Mouse (Mus musculus) liver, adult 2 months (tissue): ENCODE results near the gene Gm10964. TPM values are rescaled to one million over a fixed set of nuclear protein-coding genes. Genes with fewer than 3 reads are reported as not detected.
A peak's percentile ranks its signal among the peaks of the same experiment; 100 is the strongest.

Experiments used
- DNase-seq: peaks from one replicate; pipeline ENCODE4 v3.0.0-alpha.2; 2011; ENCODE audit warnings: low read depth, low spot score; ENCODE audit errors: extremely low read depth
- H3K27ac ChIP-seq: fragments of 200-500 bp; replicated peaks from 2 replicates; pipeline ENCODE4 v1.5.1; 2012; ENCODE audit warnings: low read depth, mild to moderate bottlenecking, control low read depth, inconsistent platforms, low read length; ENCODE audit not compliant: insufficient read depth
- H3K27me3 ChIP-seq: fragments of 200-500 bp; 2 replicates; pipeline ENCODE4 v1.6.1; 2012; ENCODE audit warnings: mild to moderate bottlenecking, moderate library complexity, low read length, inconsistent platforms; ENCODE audit not compliant: control insufficient read depth, insufficient read depth
- H3K36me3 ChIP-seq: fragments of 200-500 bp; 2 replicates; pipeline ENCODE4 v1.6.1; 2012; ENCODE audit warnings: low read length, inconsistent platforms; ENCODE audit not compliant: control insufficient read depth, insufficient read depth
- H3K4me1 ChIP-seq: fragments of 200-500 bp; 2 replicates; pipeline ENCODE4 v1.6.1; 2011; ENCODE audit warnings: low read length; ENCODE audit not compliant: control insufficient read depth, insufficient read depth
- H3K4me3 ChIP-seq: fragments of 200-500 bp; 2 replicates; pipeline ENCODE4 v1.5.1; 2011; ENCODE audit warnings: low read depth, mild to moderate bottlenecking, control low read depth, low read length, moderate library complexity; ENCODE audit not compliant: insufficient read depth
- H3K79me2 ChIP-seq: fragments of 200-500 bp; 2 replicates; pipeline ENCODE4 v1.6.1; 2012; ENCODE audit warnings: inconsistent platforms, mild to moderate bottlenecking, low read length, moderate library complexity; ENCODE audit not compliant: control insufficient read depth, insufficient read depth
- H3K9ac ChIP-seq: fragments of 200-500 bp; 2 replicates; pipeline ENCODE4 v1.6.1; 2012; ENCODE audit warnings: low read depth, mild to moderate bottlenecking, control low read depth, inconsistent platforms, low read length
- CTCF ChIP-seq: fragments of 200-500 bp; IDR thresholded peaks from 2 replicates; pipeline ENCODE4 v1.5.1; 2011; ENCODE audit warnings: low read depth, low read length, control low read depth
- POLR2A ChIP-seq: fragments of 200-500 bp; IDR thresholded peaks from 2 replicates; pipeline ENCODE4 v1.6.1; 2011; ENCODE audit warnings: low read length, control low read depth; ENCODE audit not compliant: insufficient read depth; ENCODE audit errors: extremely low read depth
- WGBS: fragments of 180-500 bp; shearing (Covaris S2); methylation state at CpG from one replicate; pipeline ENCODE4 v1.1.7; 2018; 5-methylcytosine and 5-hydroxymethylcytosine counted together
- polyA plus RNA-seq: library from polyadenylated mRNA; depleted of rRNA; stranded (reverse); fragments of >200 nt; gene quantifications from 2 replicates; pipeline ENCODE4 v1.2.3, GENCODE M21; 2012
- total RNA-seq: library from RNA; depleted of rRNA; stranded (reverse); fragments of >200 nt; gene quantifications from 2 replicates; pipeline ENCODE4 v1.2.3, GENCODE M21; 2014

The Gm10964 gene
- total and polyA plus RNA-seq, 2 experiments: not detected

DNA sequence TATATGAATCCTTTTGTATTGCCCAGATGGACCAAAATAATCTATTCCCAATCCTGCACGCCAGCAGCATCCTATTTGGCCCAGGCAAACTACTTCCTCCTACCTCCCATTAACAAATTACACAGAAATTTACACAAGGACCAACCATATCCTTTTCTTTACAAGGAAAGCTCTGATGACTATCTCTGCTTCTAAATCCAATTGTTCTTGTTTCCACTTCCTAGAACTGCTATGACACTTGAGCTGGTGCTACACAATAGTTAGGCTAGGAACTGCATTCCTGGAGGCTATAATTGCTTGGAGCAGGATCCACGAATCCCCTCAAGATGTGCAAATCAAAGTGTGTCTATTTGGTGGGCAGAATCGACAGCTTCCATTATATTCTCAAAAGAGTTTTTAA lies 27.6 kb downstream of the Gm10964 start:
- H3K27me3 ChIP-seq: no peaks in the 10 kb centered on the region
- peaks cover 9% of the 10 kb centered on the region; the same call in 1 of the 2 replicates for H3K79me2 ChIP-seq
- WGBS: 83% methylated on average over 3 of the region's 3 CpGs
- no peak for TF ChIP-seq POLR2A
- no peak for TF ChIP-seq CTCF
- H3K36me3 ChIP-seq: peaks cover 38% of the 10 kb centered on the region
- peaks cover 4% of the 10 kb centered on the region; the same call in 1 of the 2 replicates for H3K4me1 ChIP-seq
- no peak overlapping the region for H3K4me3 ChIP-seq
- DNase-seq: no peak
- H3K9ac ChIP-seq: no peak overlapping the region
- H3K27ac ChIP-seq: no peak overlapping the region

DNA sequence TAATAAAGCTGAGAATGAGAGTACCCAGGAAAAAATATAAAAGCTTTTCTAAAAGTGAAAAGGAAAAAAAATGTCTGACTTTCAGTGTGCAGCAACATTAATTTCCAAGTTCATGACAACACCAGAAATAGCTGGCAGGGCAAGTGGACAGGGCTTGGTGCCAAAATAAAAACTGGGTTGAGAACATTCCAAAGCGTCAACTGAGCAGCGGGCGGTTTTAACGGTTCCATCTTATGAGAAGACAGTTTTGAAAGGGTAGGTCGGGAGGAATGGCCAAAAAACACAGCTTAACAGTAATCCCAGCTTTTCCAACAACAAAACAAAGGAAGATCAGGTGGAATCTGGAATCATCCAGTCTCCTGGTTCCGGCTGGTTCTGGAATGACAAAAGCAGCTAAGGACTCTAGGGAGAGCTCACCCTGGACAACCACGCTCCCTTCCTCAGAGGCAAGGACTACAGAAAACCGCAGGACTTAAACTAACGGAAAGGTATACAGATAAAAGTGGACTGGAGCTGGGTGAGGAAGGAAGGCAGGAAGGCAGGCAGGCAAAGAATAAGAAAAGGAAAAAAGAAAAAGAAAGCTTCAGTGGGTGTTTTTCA lies 32.5 kb downstream of the Gm10964 start:
- no peak overlapping the region for H3K9ac ChIP-seq
- H3K36me3 ChIP-seq: peaks cover 16% of the 10 kb centered on the region
- 23% methylated on average over 9 of the region's 9 CpGs for WGBS
- peaks cover 9% of the 10 kb centered on the region for H3K4me1 ChIP-seq
- peaks cover 17% of the 10 kb centered on the region; the same call in 1 of the 2 replicates for H3K79me2 ChIP-seq
- TF ChIP-seq POLR2A (no peak), CTCF (no peak)
- H3K27me3 ChIP-seq: no peaks in the 10 kb centered on the region
- peak; percentile 79 for DNase-seq
- H3K4me3 ChIP-seq: no peak overlapping the region
- H3K27ac ChIP-seq: peak overlapping the region; percentile 12

DNA sequence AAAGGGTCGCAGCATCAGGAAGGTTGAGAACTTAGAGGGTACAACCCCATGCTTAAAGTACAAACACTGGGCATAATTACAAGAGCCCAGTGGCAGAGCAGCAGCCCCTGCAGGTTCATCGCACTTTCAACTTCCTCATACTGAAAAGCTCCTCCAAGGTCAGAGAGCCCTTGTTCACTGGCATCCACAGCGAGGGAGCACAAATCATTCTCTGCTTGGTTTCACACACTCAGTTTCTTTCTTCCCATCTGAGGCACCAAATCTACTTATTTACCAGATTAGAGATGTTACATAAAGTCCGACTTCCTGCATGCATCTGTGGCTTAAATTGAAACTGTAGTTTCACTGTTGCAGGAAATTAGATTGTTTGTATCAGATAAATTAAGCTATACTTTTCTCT lies 33.7 kb downstream of the Gm10964 start:
- DNase-seq: no peak
- Histone ChIP-seq H3K4me1 (peaks cover 9% of the 10 kb centered on the region), H3K9ac (no peak overlapping the region), H3K27ac (0 out of 2 replicates have a peak overlapping the region, but pooled peaks have one; percentile 10), H3K4me3 (no peak overlapping the region), H3K27me3 (no peaks in the 10 kb centered on the region), H3K36me3 (peaks cover 19% of the 10 kb centered on the region), H3K79me2 (peaks cover 24% of the 10 kb centered on the region)
- WGBS: 74% methylated on average over 4 of the region's 4 CpGs
- TF ChIP-seq POLR2A (no peak), CTCF (no peak)

DNA sequence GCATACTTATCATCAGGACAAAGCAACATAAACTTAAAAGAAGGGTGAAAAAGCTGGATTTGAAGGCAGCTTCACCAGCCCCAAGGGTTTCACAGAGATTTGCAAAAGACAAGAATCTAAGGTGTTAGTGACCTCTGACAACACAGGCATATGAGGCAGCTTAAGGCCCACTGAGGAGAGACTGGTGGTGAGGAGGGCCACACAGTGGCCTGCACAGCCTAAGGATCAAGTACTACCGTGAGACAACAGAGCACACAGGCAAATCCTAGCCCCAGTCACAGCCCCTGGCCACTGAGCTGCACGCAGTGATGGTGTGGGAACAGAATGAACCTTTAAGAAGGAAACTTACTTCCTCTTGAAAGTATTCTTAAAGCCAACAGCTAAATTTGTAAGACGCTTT lies 34.3 kb downstream of the Gm10964 start:
- Histone ChIP-seq H3K27me3 (no peaks in the 10 kb centered on the region), H3K4me1 (peaks cover 9% of the 10 kb centered on the region), H3K9ac (no peak overlapping the region), H3K79me2 (peaks cover 25% of the 10 kb centered on the region), H3K27ac (peak overlapping the region; percentile 77), H3K4me3 (no peak overlapping the region), H3K36me3 (peaks cover 16% of the 10 kb centered on the region)
- TF ChIP-seq CTCF (no peak), POLR2A (no peak)
- WGBS: 70% methylated on average over 3 of the region's 3 CpGs
- no peak for DNase-seq

DNA sequence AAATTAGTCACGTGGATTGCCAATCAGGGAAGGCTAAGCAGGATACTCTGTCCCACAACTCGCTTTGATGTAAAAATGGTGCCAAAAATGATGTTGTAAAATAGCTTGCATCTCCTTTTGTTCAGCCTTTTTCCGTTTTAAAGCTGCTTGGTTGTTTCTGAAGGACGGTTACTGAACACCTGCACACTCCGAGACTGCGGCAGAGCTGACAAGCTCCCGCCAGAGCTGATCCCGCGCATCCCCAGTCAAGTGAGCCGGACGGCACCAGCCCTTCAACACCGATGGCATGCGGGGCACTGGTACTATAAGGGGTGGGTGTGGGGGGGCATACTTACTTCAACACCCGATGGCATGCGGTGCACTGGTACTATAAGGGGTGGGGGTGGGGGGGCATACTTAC lies 34.8 kb downstream of the Gm10964 start:
- H3K79me2 ChIP-seq: peaks cover 26% of the 10 kb centered on the region
- H3K27me3 ChIP-seq: no peaks in the 10 kb centered on the region
- H3K36me3 ChIP-seq: peaks cover 13% of the 10 kb centered on the region
- H3K4me3 ChIP-seq: no peak overlapping the region
- H3K27ac ChIP-seq: no peak overlapping the region
- 89% methylated on average over 15 of the region's 15 CpGs for WGBS
- DNase-seq: no peak
- H3K4me1 ChIP-seq: peaks cover 9% of the 10 kb centered on the region
- H3K9ac ChIP-seq: no peak overlapping the region
- TF ChIP-seq CTCF: no peak
- no peak for TF ChIP-seq POLR2A

DNA sequence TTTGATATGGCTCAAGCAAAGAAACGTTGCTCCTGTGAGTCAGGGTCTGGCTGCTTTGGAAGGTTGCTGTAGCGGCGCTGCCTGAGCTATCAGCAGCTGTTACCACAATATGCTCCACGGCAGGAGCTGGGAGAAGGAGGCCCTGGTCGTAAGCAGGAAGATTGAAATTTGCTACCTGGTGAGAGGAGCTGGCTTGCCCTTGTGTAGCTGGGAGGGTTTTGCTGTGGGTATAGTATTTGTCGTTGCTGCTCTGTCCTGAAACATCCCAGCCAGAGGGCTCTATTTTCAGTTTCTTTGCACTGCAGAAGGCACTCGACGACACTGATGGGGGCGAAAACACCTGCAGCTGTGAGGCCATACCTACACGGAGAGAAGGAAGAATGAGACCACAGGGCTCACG lies 38.8 kb downstream of the Gm10964 start:
- Histone ChIP-seq H3K4me3 (no peak overlapping the region), H3K36me3 (peaks cover 9% of the 10 kb centered on the region), H3K79me2 (peaks cover 42% of the 10 kb centered on the region), H3K27ac (no peak overlapping the region), H3K4me1 (peaks cover 7% of the 10 kb centered on the region; the same call in 1 of the 2 replicates), H3K9ac (no peak overlapping the region), H3K27me3 (no peaks in the 10 kb centered on the region)
- TF ChIP-seq POLR2A (no peak), CTCF (no peak)
- 89% methylated on average over 11 of the region's 11 CpGs for WGBS
- no peak for DNase-seq
